Mouse (Mus musculus) embryonic facial prominence, embryonic 12.5 days (tissue): ENCODE results near the gene Abca1. TPM values are rescaled to one million over a fixed set of nuclear protein-coding genes. Genes with fewer than 3 reads are reported as not detected.

ENCODE experiments used
- polyA plus RNA-seq: library from polyadenylated mRNA; unstranded; fragments of >200 nt; fragmentation: Nextera tagmentation; extraction: Ambion mirVana; gene quantifications from 2 replicates; pipeline ENCODE4 v1.2.1, GENCODE M21; 2016

Abca1 gene
- polyA plus RNA-seq, 1 experiment from 2014 or later = 8.4 TPM

Other genes starting within 250 kb of the Abca1 start
- gene Olfr272, start 240.7 kb downstream of the Abca1 start, polyA plus RNA-seq = not detected in 2 replicates
- not detected in 2 replicates for gene Olfr270, start 195.3 kb downstream of the Abca1 start, polyA plus RNA-seq
- not detected in 2 replicates for gene Nipsnap3a, start 170.6 kb downstream of the Abca1 start, polyA plus RNA-seq
- gene Nipsnap3b, start 148.0 kb downstream of the Abca1 start, polyA plus RNA-seq = 69.0 and 72.6 TPM in 2 replicates